Mouse (Mus musculus) layer of hippocampus, postnatal 14 days (tissue): ENCODE results near the gene Plekhg4. TPM values are rescaled to one million over a fixed set of nuclear protein-coding genes. Genes with fewer than 3 reads are reported as not detected.
A peak's percentile ranks its signal among the peaks of the same experiment; 100 is the strongest.

Experiments used
- DNase-seq, 2 experiments: peaks; one replicate each; pipeline ENCODE4 v3.0.0; 2021 to 2022; ENCODE audit warnings: low spot score in 2 of 2, mixed read lengths in 1 of 2
- long read RNA-seq, 2 experiments: library from polyadenylated mRNA; stranded (forward); transcript quantifications; one replicate each; pipeline ENCODE4 v2.0.0; 2021
- total RNA-seq, 2 experiments: library from RNA; stranded (reverse); gene quantifications; 2 replicates each; pipeline ENCODE4 v1.2.3; 2021

Plekhg4 gene
- 1 to 10 TPM in 1 of 2 experiments, under 1 TPM in 1; 0.81 to 1.2 TPM for total RNA-seq
- long read RNA-seq, experiment 1, partial matches to known transcripts, result 0 of 1 reads
- long read RNA-seq, experiment 1, other reads (novel, unspliced or antisense), result 1 of 1 reads
- long read RNA-seq, experiment 2, result 0 reads

DNA sequence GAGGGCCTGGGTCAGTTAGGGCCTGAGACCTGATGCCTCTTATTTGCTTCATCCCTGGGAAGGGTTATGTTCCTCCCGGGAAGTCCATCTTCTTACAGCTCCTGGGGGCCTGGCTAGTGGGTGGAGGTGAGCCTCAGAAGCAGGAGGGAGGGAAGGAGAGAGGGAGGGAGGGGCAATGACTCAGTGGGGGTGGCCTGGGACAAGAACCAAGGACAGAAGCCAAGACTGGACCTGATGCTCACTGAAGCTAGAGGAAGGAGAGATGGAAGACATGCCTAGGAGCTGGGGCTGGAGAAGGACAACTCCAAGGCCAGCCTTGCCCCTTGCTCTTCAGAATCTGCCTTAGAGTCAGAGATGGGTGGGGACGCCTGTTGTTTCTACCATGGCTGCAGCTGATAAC, at the start of gene Plekhg4:
Gene Plekhg4 (plus strand): TSS at position 243 of the 400 bp plus-strand sequence.
- no peak for DNase-seq

DNA sequence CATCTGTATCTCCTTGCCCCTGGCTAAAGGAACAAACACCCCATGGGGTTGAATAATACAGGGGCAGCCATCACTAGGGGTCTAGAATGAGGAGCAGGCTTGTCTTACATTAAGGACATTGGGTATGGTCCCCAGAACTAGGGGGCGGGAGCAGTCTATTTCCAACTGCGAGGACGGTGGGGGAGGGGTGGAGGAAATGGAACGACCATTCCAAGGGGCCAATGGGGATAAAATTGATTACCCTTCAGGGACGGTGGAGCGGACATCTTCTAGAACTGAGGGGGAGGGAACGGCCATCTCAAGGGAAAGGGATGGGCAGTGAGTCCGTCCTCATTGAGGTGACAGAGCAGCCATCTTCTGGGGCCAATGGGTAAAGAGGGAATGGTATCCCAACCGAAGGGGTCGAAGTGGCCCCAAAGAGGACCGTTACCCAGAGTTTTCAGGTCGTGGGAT, 47.4 kb upstream of the Plekhg4 start:
- DNase-seq, result no peak

DNA sequence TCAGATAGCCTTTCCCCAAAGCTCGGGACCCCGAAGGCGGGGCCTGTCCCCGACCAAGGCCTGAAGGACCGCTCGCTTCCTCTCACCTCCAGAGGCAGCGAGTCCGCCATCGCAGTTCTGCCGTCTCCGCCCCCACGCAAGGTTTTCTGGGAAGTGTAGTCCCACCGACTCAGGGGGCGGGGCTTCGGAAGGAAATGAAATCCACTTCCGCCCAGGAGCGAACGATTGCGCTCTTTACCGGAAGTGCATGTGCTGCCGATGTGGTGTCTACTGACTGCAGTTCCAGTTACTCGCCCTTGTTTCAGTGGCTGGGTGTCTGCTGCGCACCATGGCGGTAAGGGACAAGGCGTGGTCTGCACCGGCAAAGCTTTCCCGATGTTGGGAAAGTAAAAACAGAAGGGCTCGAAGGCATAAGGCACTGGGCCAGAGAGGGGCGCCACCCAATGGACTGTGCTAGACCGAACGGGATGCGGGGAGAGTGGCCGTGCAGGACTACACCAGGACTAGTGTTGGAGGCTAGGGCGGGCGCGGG, 46.9 kb upstream of the Plekhg4 start, which contains the start of the genes Lrrc29 and Tmem208:
Gene Lrrc29 (minus strand): TSS at position 138 of the 532 bp plus-strand sequence.
Gene Tmem208 (plus strand): TSS at position 214 of the 532 bp plus-strand sequence.
- peak; percentile 96 to 98 for DNase-seq

GRCm38 (mm10) chr8:105326968-105327367, 46.1 kb upstream of the Plekhg4 start:
- DNase-seq, result no peak

DNA sequence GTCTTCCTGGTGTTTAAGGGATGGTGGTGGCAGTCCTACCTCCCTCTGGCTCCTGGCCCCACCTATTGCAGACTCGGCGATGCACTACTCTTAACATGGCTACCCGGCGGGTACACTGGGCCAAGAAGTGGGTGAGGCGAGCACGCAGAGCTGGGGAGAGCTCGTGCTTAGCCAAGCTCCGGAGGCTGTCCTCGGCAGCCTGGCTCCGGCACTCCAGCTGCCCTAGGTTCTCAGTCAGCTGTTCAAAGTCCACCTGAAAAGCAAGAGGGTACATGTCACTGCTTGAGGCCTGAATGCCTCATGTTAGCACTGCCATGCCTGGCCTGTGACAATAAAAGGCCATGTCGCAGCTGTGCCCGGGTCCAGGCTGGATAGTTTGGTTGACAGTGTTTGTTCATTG, 42.7 kb upstream of the Plekhg4 start:
- no peak for DNase-seq

GRCm38 (mm10) chr8:105331469-105331868, 41.6 kb upstream of the Plekhg4 start:
- DNase-seq, result no peak

GRCm38 (mm10) chr8:105331931-105332330, 41.1 kb upstream of the Plekhg4 start:
- no peak for DNase-seq

GRCm38 (mm10) chr8:105332523-105332922, 40.6 kb upstream of the Plekhg4 start:
- DNase-seq, result no peak

DNA sequence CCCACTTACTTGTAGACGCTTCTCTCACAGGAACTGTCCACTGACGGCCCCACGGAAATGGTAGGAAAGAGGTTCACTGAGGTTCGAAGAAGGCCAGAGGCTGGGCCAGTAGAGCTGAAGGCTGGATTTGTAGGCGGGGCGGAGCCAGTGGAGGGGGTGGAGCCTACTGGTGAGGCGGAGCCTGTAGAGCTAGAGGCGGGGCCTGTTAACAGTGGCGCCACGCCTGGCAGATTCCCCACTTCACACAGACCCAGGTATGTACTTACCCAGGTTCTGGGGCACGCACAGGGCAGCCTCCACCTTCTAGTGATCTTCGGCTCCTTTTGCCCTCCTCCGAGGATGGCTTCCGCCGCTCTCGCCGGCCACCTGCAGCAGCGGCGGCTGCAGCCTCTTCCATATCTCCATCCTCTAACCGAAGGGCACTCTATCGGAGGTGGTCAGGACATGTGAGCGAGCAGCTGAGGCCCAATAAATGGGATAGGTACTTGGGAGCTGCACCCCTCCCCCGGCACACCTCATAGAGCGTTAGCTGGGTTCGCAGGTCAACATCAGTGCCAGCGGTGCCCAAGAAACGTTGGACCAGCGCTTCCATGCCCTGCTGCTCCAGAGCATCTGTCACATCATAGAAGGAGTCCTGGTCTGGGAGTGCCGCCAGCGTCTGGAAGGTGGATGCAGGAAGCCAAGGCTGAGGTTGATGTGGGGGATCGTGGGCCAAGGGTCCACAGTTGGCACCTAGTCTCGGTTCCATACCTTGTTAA, 36.5 kb upstream of the Plekhg4 start:
- no peak for DNase-seq

GRCm38 (mm10) chr8:105338992-105339391, 34.1 kb upstream of the Plekhg4 start:
- DNase-seq, result no peak

- no peak for DNase-seq
Observed at GRCm38 (mm10) chr8:105339886-105340635, 33.0 kb upstream of the Plekhg4 start.

DNA sequence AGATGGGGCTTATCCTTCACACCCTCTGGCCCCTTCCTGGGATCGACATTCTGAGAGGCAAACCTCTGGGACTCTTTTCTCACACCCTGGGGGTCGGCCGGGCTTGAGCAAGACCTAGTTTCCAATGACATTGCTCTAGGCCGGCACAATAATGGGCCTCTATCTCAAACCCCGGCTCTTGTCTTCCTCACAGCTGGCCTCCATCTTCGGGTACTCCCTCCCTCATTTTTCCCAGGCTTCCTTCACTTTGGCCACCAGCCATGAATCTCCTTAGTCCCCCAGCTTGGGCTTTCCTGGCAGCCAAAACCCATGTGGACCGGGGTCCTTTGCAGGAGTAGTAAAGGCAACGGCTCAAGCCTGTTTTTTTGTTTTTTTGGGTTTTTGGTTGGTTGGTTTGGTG, 31.7 kb upstream of the Plekhg4 start:
- DNase-seq, result no peak

DNA sequence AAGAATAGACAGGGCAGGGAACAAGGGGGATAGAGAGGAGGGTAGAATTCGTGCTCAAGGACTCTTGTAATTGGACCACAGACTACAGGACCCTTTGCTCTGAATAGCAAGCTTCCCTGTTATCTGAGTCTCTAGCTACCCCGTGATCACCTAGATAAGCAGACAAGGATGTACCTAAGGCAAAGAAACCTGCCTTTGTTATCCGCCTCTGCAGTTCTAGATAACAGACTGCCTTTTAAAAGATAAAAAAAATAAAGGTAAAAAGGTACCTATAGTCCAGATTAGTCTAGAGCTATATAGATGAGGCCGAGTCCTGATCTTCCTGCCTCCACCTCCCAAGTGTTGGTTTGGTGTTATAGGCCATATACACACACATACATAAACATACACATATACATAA, 30.3 kb upstream of the Plekhg4 start:
- DNase-seq, result no peak

- DNase-seq, result no peak
Observed at GRCm38 (mm10) chr8:105343791-105344574, 29.1 kb upstream of the Plekhg4 start.

GRCm38 (mm10) chr8:105345061-105345975, 27.8 kb upstream of the Plekhg4 start:
- no peak for DNase-seq

DNA sequence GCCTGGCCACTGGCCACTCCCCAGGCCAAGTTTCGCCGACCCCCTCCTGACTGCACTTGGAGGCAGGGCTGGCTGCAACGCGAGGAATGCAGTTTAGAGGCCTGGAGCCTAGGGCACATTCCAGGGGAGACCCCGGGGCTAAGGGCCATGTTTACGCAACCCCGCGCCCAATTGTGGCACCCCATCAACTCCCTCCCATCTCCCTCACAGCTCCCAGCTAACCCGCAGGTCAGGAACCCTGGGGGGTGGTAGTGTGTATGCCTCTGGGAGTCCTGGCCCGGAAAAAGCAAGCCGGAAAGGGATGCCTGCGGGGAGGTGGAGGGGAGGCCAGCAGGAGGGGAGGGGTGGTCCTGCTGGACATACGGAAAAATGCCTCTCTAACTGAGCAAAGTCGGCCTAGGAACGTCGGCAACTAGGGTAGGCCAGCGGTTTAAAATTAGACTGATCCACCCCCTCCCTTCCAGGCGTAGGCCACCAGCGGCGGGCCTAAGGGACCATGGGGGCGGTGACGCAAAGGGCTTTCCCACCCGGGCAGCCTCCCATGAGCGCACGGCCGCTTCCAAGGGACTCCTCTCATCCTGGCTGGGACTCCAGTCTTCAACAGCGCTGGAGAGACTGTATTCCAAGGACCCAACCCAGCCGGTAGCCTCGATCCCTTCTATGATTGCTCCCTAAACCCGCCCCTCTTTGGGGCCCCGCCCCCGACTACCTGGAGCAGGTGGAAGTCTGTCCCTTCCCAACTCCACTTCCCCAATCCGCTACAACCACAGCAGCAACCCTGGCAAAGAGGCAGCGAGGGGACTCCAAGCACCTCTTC, 26.3 kb upstream of the Plekhg4 start:
- DNase-seq, result no peak

DNA sequence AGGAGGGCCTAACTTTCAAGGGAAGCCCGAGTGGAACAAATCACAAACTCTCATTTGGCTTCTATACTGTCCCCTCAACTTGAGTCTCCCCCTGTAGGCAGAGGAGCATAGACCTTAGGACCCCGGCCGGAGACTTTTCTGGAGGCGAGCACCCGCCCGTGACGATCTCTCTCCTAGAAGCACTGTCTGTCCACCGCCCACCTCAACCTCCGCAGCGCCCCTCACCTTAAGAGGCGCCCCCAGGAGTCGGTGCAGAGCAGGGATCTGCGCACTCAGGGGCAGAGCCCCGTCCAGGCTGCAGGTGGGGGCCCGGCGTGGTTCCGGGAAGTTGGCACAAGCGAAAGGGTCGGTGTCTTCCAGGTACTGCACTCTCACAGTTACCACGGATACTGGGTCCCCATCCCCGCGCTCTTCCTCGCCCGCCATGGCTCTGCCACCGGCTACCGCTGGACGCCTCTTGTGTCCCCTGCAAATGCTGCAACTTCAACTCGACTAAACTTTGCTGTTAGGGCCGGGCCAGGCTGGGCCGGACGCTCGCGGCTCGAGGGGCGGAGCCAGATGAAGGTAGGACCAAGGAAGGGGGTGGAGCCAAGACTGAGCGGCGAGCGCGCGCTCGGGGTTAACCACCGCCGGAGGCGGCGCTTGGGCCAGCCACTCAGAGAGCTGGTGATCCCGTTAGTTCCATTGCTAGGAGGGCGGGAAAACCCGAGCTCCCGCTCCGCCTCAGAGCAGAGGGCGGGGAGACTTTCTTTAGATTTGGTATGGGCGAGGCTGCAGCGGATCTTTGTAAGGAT, 25.4 kb upstream of the Plekhg4 start, which contains the start of gene Fhod1:
Gene Fhod1 (minus strand): TSS at position 526 of the 794 bp plus-strand sequence.
- peak; percentile 67 to 86 for DNase-seq
